ENCODE assay signal across 8 mouse cellular contexts in genomic region chr8:110902579-110902965, GRCm38 (mm10). TPM values are rescaled to one million over a fixed set of nuclear protein-coding genes. Genes with fewer than 3 reads are reported as not detected.
A peak's percentile ranks its signal among the peaks of the same experiment; 100 is the strongest.
DNase-seq lines count a peak whose midpoint lies in the region; ATAC-seq and TF ChIP-seq lines count a peak whose summit lies in the region.

No protein-coding gene starts in this region.

- H3K9me3 ChIP-seq in heart, postnatal 0 days (replicated peaks; ENCODE audit: control insufficient read depth, low read length), result no peaks in the 10 kb centered on the region
- H3K9me3 ChIP-seq in embryonic facial prominence, embryonic 12.5 days, result no peaks in the 10 kb centered on the region
- no peaks in the 10 kb centered on the region for H3K9me3 ChIP-seq in intestine, embryonic 14.5 days (ENCODE audit: control insufficient read depth, low read length)
- no peaks in the 10 kb centered on the region for H3K9me3 ChIP-seq in midbrain, embryonic 15.5 days

- intact Hi-C loops in gastrocnemius, postnatal 36 days (cut with DNase I), result no loop called here

- H3K4me3 ChIP-seq in heart, postnatal 0 days (ENCODE audit: low read depth, low read length), result peak overlapping the region; percentile 63
- H3K4me3 ChIP-seq in embryonic facial prominence, embryonic 12.5 days, result peak overlapping the region; percentile 65
- peak overlapping the region; percentile 59 for H3K4me3 ChIP-seq in intestine, embryonic 14.5 days (ENCODE audit: low read depth, low read length)
- H3K4me3 ChIP-seq in midbrain, embryonic 15.5 days, result peak overlapping the region; percentile 57; the same call in 1 of the 2 replicates

- H3K9ac ChIP-seq in heart, postnatal 0 days (replicated peaks; ENCODE audit: low read depth, low read length), result no peak overlapping the region
- peak overlapping the region; percentile 73; the same call in 1 of the 2 replicates for H3K9ac ChIP-seq in embryonic facial prominence, embryonic 12.5 days
- peak overlapping the region; percentile 63; the same call in 1 of the 2 replicates for H3K9ac ChIP-seq in intestine, embryonic 14.5 days (ENCODE audit: low read length)
- H3K9ac ChIP-seq in midbrain, embryonic 15.5 days, result no peak overlapping the region

- no peaks in the 10 kb centered on the region for H3K27me3 ChIP-seq in heart, postnatal 0 days (ENCODE audit: control insufficient read depth, insufficient read depth, low read length)
- H3K27me3 ChIP-seq in embryonic facial prominence, embryonic 12.5 days, result no peaks in the 10 kb centered on the region
- H3K27me3 ChIP-seq in intestine, embryonic 14.5 days (replicated peaks; ENCODE audit: control insufficient read depth, insufficient read depth, low read length), result no peaks in the 10 kb centered on the region
- H3K27me3 ChIP-seq in midbrain, embryonic 15.5 days (replicated peaks), result no peaks in the 10 kb centered on the region

- peaks cover 11% of the 10 kb centered on the region for H3K36me3 ChIP-seq in heart, postnatal 0 days (replicated peaks; ENCODE audit: control insufficient read depth, insufficient read depth, low read length)
- peaks cover 18% of the 10 kb centered on the region for H3K36me3 ChIP-seq in embryonic facial prominence, embryonic 12.5 days
- H3K36me3 ChIP-seq in intestine, embryonic 14.5 days (ENCODE audit: control insufficient read depth, insufficient read depth, low read length), result peaks cover 10% of the 10 kb centered on the region
- H3K36me3 ChIP-seq in midbrain, embryonic 15.5 days (replicated peaks), result 0 out of 2 replicates have a peak, but pooled peaks cover 3% of the 10 kb centered on the region

- no peak for DNase-seq in heart, postnatal 0 days (ENCODE audit: low spot score)
- DNase-seq in heart, adult 9 months (ENCODE audit: low spot score in 2 of 2), result no peak
- no peak for DNase-seq in intestine, embryonic 14.5 days (ENCODE audit: low spot score)
- DNase-seq in gastrocnemius, postnatal 36 days, result no peak
- DNase-seq in urinary bladder, postnatal 25 days (ENCODE audit: low spot score), result no peak
- no peak for DNase-seq in layer of hippocampus, adult 8-10 months (ENCODE audit: low spot score in 2 of 2)

- no peaks in the 10 kb centered on the region for H3K4me1 ChIP-seq in heart, postnatal 0 days (ENCODE audit: control insufficient read depth, insufficient read depth)
- H3K4me1 ChIP-seq in embryonic facial prominence, embryonic 12.5 days, result no peaks in the 10 kb centered on the region
- H3K4me1 ChIP-seq in intestine, embryonic 14.5 days (replicated peaks; ENCODE audit: control insufficient read depth, insufficient read depth, low read length), result no peaks in the 10 kb centered on the region
- peaks cover 3% of the 10 kb centered on the region; the same call in 1 of the 2 replicates for H3K4me1 ChIP-seq in midbrain, embryonic 15.5 days

- 68% methylated on average over 2 of the region's 2 CpGs for WGBS in heart, postnatal 0 days
- WGBS in embryonic facial prominence, embryonic 12.5 days, result 67% methylated on average over 2 of the region's 2 CpGs
- WGBS in intestine, embryonic 14.5 days, result 49% methylated on average over 2 of the region's 2 CpGs
- 62% methylated on average over 2 of the region's 2 CpGs for WGBS in midbrain, embryonic 15.5 days

- H3K27ac ChIP-seq in heart, postnatal 0 days (ENCODE audit: low read depth), result no peak overlapping the region
- H3K27ac ChIP-seq in embryonic facial prominence, embryonic 12.5 days, result no peak overlapping the region
- H3K27ac ChIP-seq in intestine, embryonic 14.5 days (ENCODE audit: low read depth), result no peak overlapping the region
- no peak overlapping the region for H3K27ac ChIP-seq in midbrain, embryonic 15.5 days

- TF ChIP-seq CTCF in heart, postnatal 0 days (IDR thresholded peaks at IDR 0.05; ENCODE audit: low read depth), result no peak

- TF ChIP-seq EP300 in heart, postnatal 0 days (IDR thresholded peaks at IDR 0.05; ENCODE audit: low read depth), result no peak

- no peak for ATAC-seq in heart, postnatal 0 days (ENCODE audit: insufficient read depth, low read depth)
- no peak for ATAC-seq in embryonic facial prominence, embryonic 12.5 days (ENCODE audit: insufficient number of reproducible peaks, insufficient read depth, low FRiP score, low TSS enrichment)
- 0 out of 2 replicates have a peak, but pooled peaks have one; percentile 11 for ATAC-seq in intestine, embryonic 14.5 days (replicated peaks; ENCODE audit: low FRiP score, low TSS enrichment, low read depth)
- peak; percentile 60; the same call in 1 of the 2 replicates for ATAC-seq in midbrain, embryonic 15.5 days (replicated peaks)

- H3K4me2 ChIP-seq in heart, postnatal 0 days (ENCODE audit: low read depth, low read length), result peak overlapping the region; percentile 69
- peak overlapping the region; percentile 60 for H3K4me2 ChIP-seq in embryonic facial prominence, embryonic 12.5 days (replicated peaks)
- peak overlapping the region; percentile 60 for H3K4me2 ChIP-seq in intestine, embryonic 14.5 days (ENCODE audit: low read length)
- no peak overlapping the region for H3K4me2 ChIP-seq in midbrain, embryonic 15.5 days

RNA-seq across cellular contexts. Expression of gene Fuk, which starts 0.3 kb away (rescaled TPM):
- 10.8 and 14.8 TPM in 2 replicates for total RNA-seq in heart, postnatal 0 days (2014; rRNA removed; ENCODE audit: low replicate concordance)
- polyA plus RNA-seq in heart, postnatal 0 days (2015; fragmentation: Nextera tagmentation; extraction: Ambion mirVana), result 3.6 and 3.7 TPM in 2 replicates
- polyA plus RNA-seq in embryonic facial prominence, embryonic 12.5 days (2016; fragmentation: Nextera tagmentation; extraction: Ambion mirVana), result 16.8 and 17.0 TPM in 2 replicates
- polyA plus RNA-seq in intestine, embryonic 14.5 days (2014; fragmentation: Nextera tagmentation; extraction: Ambion mirVana), result 8.2 and 9.6 TPM in 2 replicates
- 7.3 and 8.0 TPM in 2 replicates for polyA plus RNA-seq in midbrain, embryonic 15.5 days (2015; fragmentation: Nextera tagmentation; extraction: Ambion mirVana)
- 1 to 10 TPM; 3.2 to 3.8 TPM for total RNA-seq in gastrocnemius, postnatal 36 days (2021)
- 10 to 100 TPM; 20.7 to 26.7 (median 24.4) TPM for total RNA-seq in layer of hippocampus, adult 8-10 months (2022)

RNA-seq across cellular contexts. Expression of gene St3gal2, which starts 17.1 kb away (rescaled TPM):
- 9.9 and 15.8 TPM in 2 replicates for total RNA-seq in heart, postnatal 0 days (2014; rRNA removed; ENCODE audit: low replicate concordance)
- polyA plus RNA-seq in heart, postnatal 0 days (2015; fragmentation: Nextera tagmentation; extraction: Ambion mirVana), result 11.3 and 12.6 TPM in 2 replicates
- 44.6 and 45.5 TPM in 2 replicates for polyA plus RNA-seq in embryonic facial prominence, embryonic 12.5 days (2016; fragmentation: Nextera tagmentation; extraction: Ambion mirVana)
- 11.6 and 13.4 TPM in 2 replicates for polyA plus RNA-seq in intestine, embryonic 14.5 days (2014; fragmentation: Nextera tagmentation; extraction: Ambion mirVana)
- 28.0 and 29.2 TPM in 2 replicates for polyA plus RNA-seq in midbrain, embryonic 15.5 days (2015; fragmentation: Nextera tagmentation; extraction: Ambion mirVana)
- 10 to 100 TPM; 47.1 to 48.8 TPM for total RNA-seq in gastrocnemius, postnatal 36 days (2021)
- 100 to 1,000 TPM in 1 of 4 experiments, 10 to 100 TPM in 3; 89.2 to 101 (median 95.3) TPM for total RNA-seq in layer of hippocampus, adult 8-10 months (2022)

RNA-seq across cellular contexts. Expression of gene Sf3b3, which starts 56.0 kb away (rescaled TPM):
- total RNA-seq in heart, postnatal 0 days (2014; rRNA removed; ENCODE audit: low replicate concordance), result 47.3 and 68.3 TPM in 2 replicates
- 32.5 and 32.9 TPM in 2 replicates for polyA plus RNA-seq in heart, postnatal 0 days (2015; fragmentation: Nextera tagmentation; extraction: Ambion mirVana)
- 193 and 196 TPM in 2 replicates for polyA plus RNA-seq in embryonic facial prominence, embryonic 12.5 days (2016; fragmentation: Nextera tagmentation; extraction: Ambion mirVana)
- 149 and 176 TPM in 2 replicates for polyA plus RNA-seq in intestine, embryonic 14.5 days (2014; fragmentation: Nextera tagmentation; extraction: Ambion mirVana)
- 99.3 and 101 TPM in 2 replicates for polyA plus RNA-seq in midbrain, embryonic 15.5 days (2015; fragmentation: Nextera tagmentation; extraction: Ambion mirVana)
- total RNA-seq in gastrocnemius, postnatal 36 days (2021), result 10 to 100 TPM; 16.5 to 18.5 TPM
- 10 to 100 TPM; 64.5 to 78.9 (median 76.6) TPM for total RNA-seq in layer of hippocampus, adult 8-10 months (2022)

RNA-seq across cellular contexts. Expression of gene Cog4, which starts 56.2 kb away (rescaled TPM):
- total RNA-seq in heart, postnatal 0 days (2014; rRNA removed; ENCODE audit: low replicate concordance), result 47.2 and 66.3 TPM in 2 replicates
- 54.2 and 55.8 TPM in 2 replicates for polyA plus RNA-seq in heart, postnatal 0 days (2015; fragmentation: Nextera tagmentation; extraction: Ambion mirVana)
- 85.5 and 87.8 TPM in 2 replicates for polyA plus RNA-seq in embryonic facial prominence, embryonic 12.5 days (2016; fragmentation: Nextera tagmentation; extraction: Ambion mirVana)
- 66.0 and 72.3 TPM in 2 replicates for polyA plus RNA-seq in intestine, embryonic 14.5 days (2014; fragmentation: Nextera tagmentation; extraction: Ambion mirVana)
- polyA plus RNA-seq in midbrain, embryonic 15.5 days (2015; fragmentation: Nextera tagmentation; extraction: Ambion mirVana), result 74.9 and 77.1 TPM in 2 replicates
- total RNA-seq in gastrocnemius, postnatal 36 days (2021), result 10 to 100 TPM; 57.2 to 59.1 TPM
- 10 to 100 TPM; 50.8 to 64.2 (median 62.8) TPM for total RNA-seq in layer of hippocampus, adult 8-10 months (2022)

Comparison
In these comparisons a context has a peak if more than half of its experiments do, and no peak if none do; other contexts are left out.
1. ATAC-seq: peak in intestine, embryonic 14.5 days (single experiment) and midbrain, embryonic 15.5 days (single experiment); none in heart, postnatal 0 days (single experiment) and embryonic facial prominence, embryonic 12.5 days (single experiment).
2. H3K9ac ChIP-seq: peak in embryonic facial prominence, embryonic 12.5 days (single experiment) and intestine, embryonic 14.5 days (single experiment); none in heart, postnatal 0 days (single experiment) and midbrain, embryonic 15.5 days (single experiment).
3. Peak in every context shown above with its lines, with median percentiles within 50 percentile points of each other: H3K4me3 ChIP-seq.